ENCODE assay signal across 8 mouse cellular contexts in genomic region chr11:106787131-106788025, GRCm38 (mm10). TPM values are rescaled to one million over a fixed set of nuclear protein-coding genes. Genes with fewer than 3 reads are reported as not detected.
DNase-seq lines count a peak whose midpoint lies in the region; ATAC-seq and TF ChIP-seq lines count a peak whose summit lies in the region.

No protein-coding gene starts in this region.

- WGBS in hindbrain, embryonic 16.5 days = under 1% methylated on average over 65 of the region's 65 CpGs
- WGBS in macrophage (ENCODE audit: missing documents) = under 1% methylated on average over 46 of the region's 65 CpGs

- peak; percentile 19; the same call in 1 of the 2 replicates for ATAC-seq in hindbrain, embryonic 16.5 days

- H3K36me3 ChIP-seq in hindbrain, embryonic 16.5 days (ENCODE audit: control insufficient read depth, insufficient read depth, low read length) = peaks cover 27% of the 10 kb centered on the region
- peaks cover 40% of the 10 kb centered on the region for H3K36me3 ChIP-seq in macrophage (ENCODE audit: inconsistent target)

- H3K27me3 ChIP-seq in hindbrain, embryonic 16.5 days (replicated peaks; ENCODE audit: control insufficient read depth, insufficient read depth, low read length) = no peaks in the 10 kb centered on the region

- H3K4me2 ChIP-seq in hindbrain, embryonic 16.5 days (ENCODE audit: low read length) = peak overlapping the region; percentile 63

- no peaks in the 10 kb centered on the region for H3K9me3 ChIP-seq in hindbrain, embryonic 16.5 days (ENCODE audit: control insufficient read depth, low read length)

- peak; percentile 83 for DNase-seq in T-cell, adult 2 months (ENCODE audit: low spot score)
- peak; percentile 86 to 91 for DNase-seq in cerebellum, postnatal 36 days
- peak; percentile 93 for DNase-seq in gastrocnemius, adult 18-20 months (ENCODE audit: low spot score)
- DNase-seq in left cerebral cortex, adult 2 months (ENCODE audit: extremely low spot score in 1 of 2, low spot score in 2 of 2) = peak; percentile 85 to 88
- DNase-seq in retina, postnatal 7 days (ENCODE audit: low read depth, low spot score) = peak; percentile 82
- peak; percentile 86 to 89 for DNase-seq in urinary bladder, adult 18-20 months (ENCODE audit: low spot score in 2 of 2)

- peaks cover 25% of the 10 kb centered on the region for H3K4me1 ChIP-seq in hindbrain, embryonic 16.5 days (ENCODE audit: control insufficient read depth, insufficient read depth, low read depth, low read length)

- intact Hi-C loops in left cerebral cortex, adult 2 months (cut with DNase I) = loop anchor here (2.0 to 5.0 kb wide), 5 partner anchors 35 to 515 kb away; partner anchors contain the start of genes 1810010H24Rik, Kpna2, Smarcd2 and Smurf2

- peak overlapping the region; percentile 100 for H3K27ac ChIP-seq in hindbrain, embryonic 16.5 days (ENCODE audit: low read depth, low read length)
- H3K27ac ChIP-seq in left cerebral cortex, adult 2 months = peak overlapping the region; percentile 100
- H3K27ac ChIP-seq in macrophage = peak overlapping the region; percentile 87

- peak overlapping the region; percentile 79 for H3K4me3 ChIP-seq in hindbrain, embryonic 16.5 days (ENCODE audit: low read length)
- peak overlapping the region; percentile 98 for H3K4me3 ChIP-seq in left cerebral cortex, adult 2 months
- peak overlapping the region; percentile 93 for H3K4me3 ChIP-seq in macrophage (ENCODE audit: inconsistent target)

- no peak; the same call in 1 of the 2 replicates for TF ChIP-seq CTCF in left cerebral cortex, adult 2 months (IDR thresholded peaks at IDR 0.05)

- H3K9ac ChIP-seq in hindbrain, embryonic 16.5 days (ENCODE audit: low read depth, low read length) = peak overlapping the region; percentile 82

- peaks cover 88% of the 10 kb centered on the region for H3K79me2 ChIP-seq in macrophage (ENCODE audit: inconsistent target)

RNA-seq across cellular contexts. Expression of gene Ddx5, which starts 1.6 kb away (rescaled TPM):
- 100 to 1,000 TPM; 250 to 296 TPM for total RNA-seq in gastrocnemius, adult 18-20 months (2021)
- 315 and 329 TPM in 2 replicates for polyA plus RNA-seq in hindbrain, embryonic 16.5 days (2015; fragmentation: Nextera tagmentation; extraction: Ambion mirVana)
- 100 to 1,000 TPM; 652 to 679 TPM for total RNA-seq in left cerebral cortex, adult 2 months (2021)
- total RNA-seq in macrophage (2018; cell fraction: chromatin; rRNA removed) = 1,000 to 10,000 TPM; 1,977 to 3,563 (median 2,658) TPM
- total RNA-seq in macrophage (2018; cell fraction: cytosol; rRNA removed) = 100 to 1,000 TPM; 341 to 915 (median 562) TPM
- total RNA-seq in macrophage (2018; cell fraction: nucleus; rRNA removed) = 1,000 to 10,000 TPM; 1,291 to 2,429 (median 1,755) TPM
- polyA plus RNA-seq in macrophage (2018) = 399 to 726 TPM (median 627 TPM) in 3 replicates

RNA-seq across cellular contexts. Expression of gene Cep95, which starts 1.7 kb away (rescaled TPM):
- total RNA-seq in gastrocnemius, adult 18-20 months (2021) = 1 to 10 TPM; 2.7 to 4.7 TPM
- polyA plus RNA-seq in hindbrain, embryonic 16.5 days (2015; fragmentation: Nextera tagmentation; extraction: Ambion mirVana) = 12.2 and 15.3 TPM in 2 replicates
- total RNA-seq in left cerebral cortex, adult 2 months (2021) = 10 to 100 TPM; 12.6 to 15.1 TPM
- 100 to 1,000 TPM in 5 of 26 experiments, 10 to 100 TPM in 21; 11.3 to 128 (median 74.8) TPM for total RNA-seq in macrophage (2018; cell fraction: chromatin; rRNA removed)
- 10 to 100 TPM in 3 of 26 experiments, 1 to 10 TPM in 23; 1.9 to 11.0 (median 8.5) TPM for total RNA-seq in macrophage (2018; cell fraction: cytosol; rRNA removed)
- 10 to 100 TPM; 10.9 to 88.9 (median 37.9) TPM for total RNA-seq in macrophage (2018; cell fraction: nucleus; rRNA removed)
- 6.7 to 17.1 TPM (median 14.3 TPM) in 3 replicates for polyA plus RNA-seq in macrophage (2018)

RNA-seq across cellular contexts. Expression of gene Polg2, which starts 8.0 kb away (rescaled TPM):
- total RNA-seq in gastrocnemius, adult 18-20 months (2021) = 1 to 10 TPM; 2.4 TPM
- 9.1 and 9.9 TPM in 2 replicates for polyA plus RNA-seq in hindbrain, embryonic 16.5 days (2015; fragmentation: Nextera tagmentation; extraction: Ambion mirVana)
- 1 to 10 TPM; 3.2 to 4.2 TPM for total RNA-seq in left cerebral cortex, adult 2 months (2021)
- 10 to 100 TPM in 16 of 26 experiments, 1 to 10 TPM in 10; 1.9 to 90.8 (median 16.4) TPM for total RNA-seq in macrophage (2018; cell fraction: chromatin; rRNA removed)
- total RNA-seq in macrophage (2018; cell fraction: cytosol; rRNA removed) = 1 to 10 TPM in 20 of 26 experiments, under 1 TPM in 6; 0.62 to 3.6 (median 1.8) TPM
- total RNA-seq in macrophage (2018; cell fraction: nucleus; rRNA removed) = 10 to 100 TPM in 12 of 26 experiments, 1 to 10 TPM in 14; 1.7 to 24.1 (median 9.8) TPM
- polyA plus RNA-seq in macrophage (2018) = 1.2 to 4.5 TPM (median 1.9 TPM) in 3 replicates

RNA-seq across cellular contexts. Expression of gene Milr1, which starts 36.4 kb away (rescaled TPM):
- total RNA-seq in gastrocnemius, adult 18-20 months (2021) = under 1 TPM in 1 of 2 experiments, not detected in 1; 0.34 TPM
- polyA plus RNA-seq in hindbrain, embryonic 16.5 days (2015; fragmentation: Nextera tagmentation; extraction: Ambion mirVana) = 0.42 and 0.56 TPM in 2 replicates
- under 1 TPM in 1 of 2 experiments, not detected in 1; 0.44 TPM for total RNA-seq in left cerebral cortex, adult 2 months (2021)
- total RNA-seq in macrophage (2018; cell fraction: chromatin; rRNA removed) = 10 to 100 TPM; 11.4 to 83.2 (median 42.8) TPM
- 100 to 1,000 TPM in 13 of 26 experiments, 10 to 100 TPM in 13; 62.8 to 212 (median 131) TPM for total RNA-seq in macrophage (2018; cell fraction: cytosol; rRNA removed)
- total RNA-seq in macrophage (2018; cell fraction: nucleus; rRNA removed) = 100 to 1,000 TPM in 2 of 26 experiments, 10 to 100 TPM in 24; 26.9 to 124 (median 69.1) TPM
- 97.9 to 163 TPM (median 103 TPM) in 3 replicates for polyA plus RNA-seq in macrophage (2018)

RNA-seq across cellular contexts. Expression of gene Pecam1, which starts 37.0 kb away (rescaled TPM):
- total RNA-seq in gastrocnemius, adult 18-20 months (2021) = 10 to 100 TPM; 27.3 to 35.3 TPM
- polyA plus RNA-seq in hindbrain, embryonic 16.5 days (2015; fragmentation: Nextera tagmentation; extraction: Ambion mirVana) = 16.4 and 21.0 TPM in 2 replicates
- 10 to 100 TPM; 17.3 to 22.0 TPM for total RNA-seq in left cerebral cortex, adult 2 months (2021)
- total RNA-seq in macrophage (2018; cell fraction: chromatin; rRNA removed) = 1 to 10 TPM in 25 of 26 experiments, under 1 TPM in 1; 0.84 to 9.0 (median 2.4) TPM
- total RNA-seq in macrophage (2018; cell fraction: cytosol; rRNA removed) = 1 to 10 TPM in 13 of 26 experiments, under 1 TPM in 13; 0.47 to 4.9 (median 1.2) TPM
- 1 to 10 TPM; 1.2 to 7.4 (median 3.1) TPM for total RNA-seq in macrophage (2018; cell fraction: nucleus; rRNA removed)
- 0.71 to 1.5 TPM (median 0.98 TPM) in 3 replicates for polyA plus RNA-seq in macrophage (2018)

Comparison
In these comparisons a context has a peak if more than half of its experiments do, and no peak if none do; other contexts are left out.
1. Peak in every context shown above with its lines: DNase-seq, ATAC-seq, H3K4me3 ChIP-seq and H3K27ac ChIP-seq.